Mouse (Mus musculus): ENCODE results near the gene Pigx. TPM values are rescaled to one million over a fixed set of nuclear protein-coding genes. Genes with fewer than 3 reads are reported as not detected.

The Pigx gene
- 39.1 and 49.3 TPM in 2 replicates for polyA plus RNA-seq (2012; ENCODE audit: insufficient read depth, insufficient read length, missing spikeins)

- Histone ChIP-seq H3K4me1 (ENCODE audit: control insufficient read depth, insufficient read depth, low read length) (peaks cover 4% of the 10 kb centered on the region; the same call in 1 of the 2 replicates), H3K27ac (ENCODE audit: insufficient read depth, low read depth, low read length) (peak within 1 kb of the TSS; percentile 39), H3K4me3 (ENCODE audit: insufficient read depth, low read length) (peak within 1 kb of the TSS; percentile 93)
- TF ChIP-seq CTCF (IDR thresholded peaks at IDR 0.05; ENCODE audit: low read depth, low read length) (no peak), POLR2A (IDR thresholded peaks at IDR 0.05; ENCODE audit: borderline replicate concordance, low read depth, low read length) (no peak)
Observed at GRCm38 (mm10) chr16:32099638-32100150, at the start of gene Pigx, which contains the start of gene Cep19. TSS of gene Pigx (minus strand) at chr16:32099740. TSS of gene Cep19 (plus strand) at chr16:32099800.

GRCm38 (mm10) chr16:32147589-32148207, 48.2 kb upstream of the Pigx start:
- H3K4me3 ChIP-seq (ENCODE audit: insufficient read depth, low read length): no peak overlapping the region
- H3K4me1 ChIP-seq (ENCODE audit: control insufficient read depth, insufficient read depth, low read length): no peaks in the 10 kb centered on the region
- TF ChIP-seq CTCF (IDR thresholded peaks at IDR 0.05; ENCODE audit: low read depth, low read length) (no peak), POLR2A (IDR thresholded peaks at IDR 0.05; ENCODE audit: borderline replicate concordance, low read depth, low read length) (no peak)
- H3K27ac ChIP-seq (ENCODE audit: insufficient read depth, low read depth, low read length): no peak overlapping the region

- H3K4me1 ChIP-seq (ENCODE audit: control insufficient read depth, insufficient read depth, low read length): no peaks in the 10 kb centered on the region
- no peak overlapping the region for H3K4me3 ChIP-seq (ENCODE audit: insufficient read depth, low read length)
- no peak for TF ChIP-seq POLR2A (IDR thresholded peaks at IDR 0.05; ENCODE audit: borderline replicate concordance, low read depth, low read length)
- TF ChIP-seq CTCF (IDR thresholded peaks at IDR 0.05; ENCODE audit: low read depth, low read length): no peak
- no peak overlapping the region for H3K27ac ChIP-seq (ENCODE audit: insufficient read depth, low read depth, low read length)
Observed at GRCm38 (mm10) chr16:32144592-32144991, 45.1 kb upstream of the Pigx start.

- Histone ChIP-seq H3K4me3 (ENCODE audit: insufficient read depth, low read length) (no peak overlapping the region), H3K4me1 (ENCODE audit: control insufficient read depth, insufficient read depth, low read length) (no peaks in the 10 kb centered on the region)
- no peak for TF ChIP-seq POLR2A (IDR thresholded peaks at IDR 0.05; ENCODE audit: borderline replicate concordance, low read depth, low read length)
- TF ChIP-seq CTCF (IDR thresholded peaks at IDR 0.05; ENCODE audit: low read depth, low read length): no peak
Observed at GRCm38 (mm10) chr16:32143766-32144165, 44.2 kb upstream of the Pigx start.

GRCm38 (mm10) chr16:32138954-32139353, 39.4 kb upstream of the Pigx start:
- Histone ChIP-seq H3K27ac (ENCODE audit: insufficient read depth, low read depth, low read length) (no peak overlapping the region), H3K4me3 (ENCODE audit: insufficient read depth, low read length) (no peak overlapping the region), H3K4me1 (ENCODE audit: control insufficient read depth, insufficient read depth, low read length) (no peaks in the 10 kb centered on the region)
- TF ChIP-seq POLR2A (IDR thresholded peaks at IDR 0.05; ENCODE audit: borderline replicate concordance, low read depth, low read length) (no peak), CTCF (IDR thresholded peaks at IDR 0.05; ENCODE audit: low read depth, low read length) (no peak)

More at GRCm38 (mm10) chr16:32143766-32144165, 44.2 kb upstream of the Pigx start:
- no peak overlapping the region for H3K27ac ChIP-seq (ENCODE audit: insufficient read depth, low read depth, low read length)

GRCm38 (mm10) chr16:32135842-32136357, 36.4 kb upstream of the Pigx start:
- no peak for TF ChIP-seq POLR2A (IDR thresholded peaks at IDR 0.05; ENCODE audit: borderline replicate concordance, low read depth, low read length)
- no peak for TF ChIP-seq CTCF (IDR thresholded peaks at IDR 0.05; ENCODE audit: low read depth, low read length)
- Histone ChIP-seq H3K4me1 (ENCODE audit: control insufficient read depth, insufficient read depth, low read length) (peaks cover under 1% of the 10 kb centered on the region), H3K4me3 (ENCODE audit: insufficient read depth, low read length) (no peak overlapping the region), H3K27ac (ENCODE audit: insufficient read depth, low read depth, low read length) (no peak overlapping the region)

- Histone ChIP-seq H3K4me3 (ENCODE audit: insufficient read depth, low read length) (no peak overlapping the region), H3K4me1 (ENCODE audit: control insufficient read depth, insufficient read depth, low read length) (peaks cover 18% of the 10 kb centered on the region), H3K27ac (ENCODE audit: insufficient read depth, low read depth, low read length) (no peak overlapping the region)
- TF ChIP-seq POLR2A (IDR thresholded peaks at IDR 0.05; ENCODE audit: borderline replicate concordance, low read depth, low read length): no peak
- TF ChIP-seq CTCF (IDR thresholded peaks at IDR 0.05; ENCODE audit: low read depth, low read length): no peak
Observed at GRCm38 (mm10) chr16:32133148-32133547, 33.6 kb upstream of the Pigx start.

- Histone ChIP-seq H3K4me1 (ENCODE audit: control insufficient read depth, insufficient read depth, low read length) (peaks cover 21% of the 10 kb centered on the region), H3K27ac (ENCODE audit: insufficient read depth, low read depth, low read length) (peak overlapping the region; percentile 64), H3K4me3 (ENCODE audit: insufficient read depth, low read length) (peak overlapping the region; percentile 38)
- TF ChIP-seq CTCF (IDR thresholded peaks at IDR 0.05; ENCODE audit: low read depth, low read length): no peak
- no peak for TF ChIP-seq POLR2A (IDR thresholded peaks at IDR 0.05; ENCODE audit: borderline replicate concordance, low read depth, low read length)
Observed at GRCm38 (mm10) chr16:32130190-32130826, 30.8 kb upstream of the Pigx start.

- TF ChIP-seq CTCF (IDR thresholded peaks at IDR 0.05; ENCODE audit: low read depth, low read length) (no peak), POLR2A (IDR thresholded peaks at IDR 0.05; ENCODE audit: borderline replicate concordance, low read depth, low read length) (no peak)
- Histone ChIP-seq H3K4me1 (ENCODE audit: control insufficient read depth, insufficient read depth, low read length) (peaks cover 27% of the 10 kb centered on the region), H3K27ac (ENCODE audit: insufficient read depth, low read depth, low read length) (peak overlapping the region; percentile 46), H3K4me3 (ENCODE audit: insufficient read depth, low read length) (peak overlapping the region; percentile 38)
Observed at GRCm38 (mm10) chr16:32129449-32130189, 30.1 kb upstream of the Pigx start.
